Mouse (Mus musculus): ENCODE data around the gene Nrg3. TPM values are rescaled to one million over a fixed set of nuclear protein-coding genes. Genes with fewer than 3 reads are reported as not detected.

Gene Nrg3
- total and polyA plus RNA-seq, 3 experiments, result not detected

- no peaks in the 10 kb centered on the region for H3K79me2 ChIP-seq (ENCODE audit: control insufficient read depth, insufficient read depth, low read length, poor library complexity)
Measured at GRCm38 (mm10) chr14:38870591-38870990, 602.3 kb downstream of the Nrg3 start.

GRCm38 (mm10) chr14:38847566-38847965 lies 625.3 kb downstream of the Nrg3 start:
- Histone ChIP-seq H3K36me3 (ENCODE audit: control insufficient read depth in 1 of 2, insufficient read depth in 2 of 2, low read length in 2 of 2) (no peaks in the 10 kb centered on the region), H3K79me2 (ENCODE audit: control insufficient read depth, insufficient read depth, low read length, poor library complexity) (no peaks in the 10 kb centered on the region), H3K27me3 (ENCODE audit: control insufficient read depth in 1 of 2, insufficient read depth in 2 of 2, low read length in 2 of 2) (no peaks in the 10 kb centered on the region), H3K4me3 (ENCODE audit: control insufficient read depth in 1 of 2, insufficient read depth in 1 of 2, low read depth in 2 of 2, low read length in 2 of 2) (no peak overlapping the region), H3K4me1 (ENCODE audit: control insufficient read depth in 1 of 2, insufficient read depth in 2 of 2, low read length in 2 of 2) (no peaks in the 10 kb centered on the region), H3K9me3 (replicated peaks; ENCODE audit: insufficient read depth, low read length) (no peaks in the 10 kb centered on the region), H3K9ac (ENCODE audit: control insufficient read depth, low read depth, low read length, poor library complexity, severe bottlenecking) (no peak overlapping the region), H3K27ac (ENCODE audit: control insufficient read depth, low read depth, low read length) (no peak overlapping the region)
- TF ChIP-seq RCOR1 (IDR thresholded peaks at IDR 0.05; ENCODE audit: low read depth, low read length) (no peak), TCF12 (IDR thresholded peaks at IDR 0.05; ENCODE audit: low read depth, low read length) (no peak), CTCF (IDR thresholded peaks at IDR 0.05 in 2 of 3, conservative IDR thresholded peaks at IDR 0.05 in 1 of 3; ENCODE audit: control insufficient read depth in 1 of 3, insufficient read depth in 1 of 3, low read depth in 2 of 3, low read length in 3 of 3, poor library complexity in 1 of 3, severe bottlenecking in 1 of 3) (no peak), ETS1 (IDR thresholded peaks at IDR 0.05; ENCODE audit: low read depth, low read length) (no peak), BHLHE40 (IDR thresholded peaks at IDR 0.05; ENCODE audit: borderline replicate concordance, low read depth, low read length) (no peak), TAL1 (IDR thresholded peaks at IDR 0.05; ENCODE audit: low read length) (no peak), MEF2A (IDR thresholded peaks at IDR 0.05; ENCODE audit: extremely low read depth, insufficient replicate concordance, low read depth, low read length, poor library complexity, severe bottlenecking) (no peak), MXI1 (IDR thresholded peaks at IDR 0.05; ENCODE audit: low read depth, low read length) (no peak)
- no peak for DNase-seq (ENCODE audit: low read depth, low spot score)

More at GRCm38 (mm10) chr14:38870591-38870990, 602.3 kb downstream of the Nrg3 start:
- no peaks in the 10 kb centered on the region for H3K9me3 ChIP-seq (replicated peaks; ENCODE audit: insufficient read depth, low read length)
- H3K27me3 ChIP-seq (ENCODE audit: control insufficient read depth in 1 of 2, insufficient read depth in 2 of 2, low read length in 2 of 2), result no peaks in the 10 kb centered on the region
- TF ChIP-seq TAL1 (IDR thresholded peaks at IDR 0.05; ENCODE audit: low read length) (no peak), TBP (IDR thresholded peaks at IDR 0.05; ENCODE audit: low read depth, low read length) (no peak), GABPA (IDR thresholded peaks at IDR 0.05; ENCODE audit: low read depth, low read length) (no peak), JUND (IDR thresholded peaks at IDR 0.05; ENCODE audit: low read depth, low read length) (no peak), NELFE (IDR thresholded peaks at IDR 0.05; ENCODE audit: low read depth, low read length) (no peak), MYC (IDR thresholded peaks at IDR 0.05; ENCODE audit: low read depth, low read length) (no peak), E2F4 (IDR thresholded peaks at IDR 0.05; ENCODE audit: borderline replicate concordance, low read depth, low read length) (no peak), POLR2AphosphoS5 (IDR thresholded peaks at IDR 0.05; ENCODE audit: borderline replicate concordance, low read depth, low read length) (no peak), POLR2A (IDR thresholded peaks at IDR 0.05; ENCODE audit: control insufficient read depth in 1 of 2, insufficient read depth in 1 of 2, low read depth in 1 of 2, low read length in 2 of 2, poor library complexity in 1 of 2) (no peak), POLR2AphosphoS2 (IDR thresholded peaks at IDR 0.05; ENCODE audit: low read length) (no peak), ZMIZ1 (IDR thresholded peaks at IDR 0.05; ENCODE audit: low read depth, low read length) (no peak), ZKSCAN1 (IDR thresholded peaks at IDR 0.05; ENCODE audit: low read depth, low read length) (no peak), MAFK (IDR thresholded peaks at IDR 0.05; ENCODE audit: borderline replicate concordance, low read depth, low read length) (no peak)
- H3K4me3 ChIP-seq (ENCODE audit: control insufficient read depth in 1 of 2, insufficient read depth in 1 of 2, low read depth in 2 of 2, low read length in 2 of 2), result no peak overlapping the region
- H3K36me3 ChIP-seq (ENCODE audit: control insufficient read depth in 1 of 2, insufficient read depth in 2 of 2, low read length in 2 of 2), result no peaks in the 10 kb centered on the region
- no peaks in the 10 kb centered on the region for H3K4me1 ChIP-seq (ENCODE audit: control insufficient read depth in 1 of 2, insufficient read depth in 2 of 2, low read length in 2 of 2)
- no peak overlapping the region for H3K27ac ChIP-seq (ENCODE audit: control insufficient read depth, low read depth, low read length)
- DNase-seq (ENCODE audit: low read depth, low spot score), result no peak
- H3K9ac ChIP-seq (ENCODE audit: control insufficient read depth, low read depth, low read length, poor library complexity, severe bottlenecking), result no peak overlapping the region

Measured in MEL (cell line).